11 mouse cellular contexts compared by ENCODE assay signal in genomic region chr1:169031849-169032542, GRCm38 (mm10).
"Had no signal": no experiment of that assay in that cellular context is flagged by ENCODE, and none has a peak within 500 bp of the region (broad histone marks: within the 10 kb centered on the region; RNA-seq: fewer than 3 reads in every experiment).

No protein-coding gene starts in this region.

- H3K9me3 ChIP-seq: limb, embryonic 13.5 days; midbrain, embryonic 15.5 days; neural tube, embryonic 12.5 days had no signal

- H3K27me3 ChIP-seq: limb, embryonic 13.5 days; midbrain, embryonic 15.5 days; neural tube, embryonic 12.5 days had no signal

- H3K4me2 ChIP-seq: limb, embryonic 13.5 days; midbrain, embryonic 15.5 days; neural tube, embryonic 12.5 days had no signal

- H3K4me3 ChIP-seq: left cerebral cortex, adult 2 months; limb, embryonic 13.5 days; midbrain, embryonic 15.5 days; neural tube, embryonic 12.5 days had no signal

- H3K4me1 ChIP-seq: midbrain, embryonic 15.5 days; neural tube, embryonic 12.5 days had no signal

- ATAC-seq: intestine, postnatal 0 days; midbrain, embryonic 15.5 days had no signal

- H3K36me3 ChIP-seq: limb, embryonic 13.5 days; midbrain, embryonic 15.5 days; neural tube, embryonic 12.5 days had no signal

- DNase-seq: kidney, postnatal 14 days; lung, adult 18-20 months; thymus, adult 2 months; thymus, postnatal 25 days had no signal

- H3K9ac ChIP-seq: limb, embryonic 13.5 days; liver, embryonic 14.5 days; midbrain, embryonic 15.5 days; neural tube, embryonic 12.5 days had no signal

- H3K27ac ChIP-seq: left cerebral cortex, adult 2 months; limb, embryonic 13.5 days; liver, embryonic 14.5 days; midbrain, embryonic 15.5 days; neural tube, embryonic 12.5 days; stomach, postnatal 0 days had no signal
